Mouse (Mus musculus) layer of hippocampus, adult 9-11 months (tissue): ENCODE measurements at regions not wholly inside any gene's neighbourhood (a gene's known extent, or its start where the extent isn't known, plus 50 kb on each side); places are given as distances from the start of the nearest gene placed in this dataset.

Source experiments
- DNase-seq: peaks from one replicate; pipeline ENCODE4 v3.0.0; 2022

DNA sequence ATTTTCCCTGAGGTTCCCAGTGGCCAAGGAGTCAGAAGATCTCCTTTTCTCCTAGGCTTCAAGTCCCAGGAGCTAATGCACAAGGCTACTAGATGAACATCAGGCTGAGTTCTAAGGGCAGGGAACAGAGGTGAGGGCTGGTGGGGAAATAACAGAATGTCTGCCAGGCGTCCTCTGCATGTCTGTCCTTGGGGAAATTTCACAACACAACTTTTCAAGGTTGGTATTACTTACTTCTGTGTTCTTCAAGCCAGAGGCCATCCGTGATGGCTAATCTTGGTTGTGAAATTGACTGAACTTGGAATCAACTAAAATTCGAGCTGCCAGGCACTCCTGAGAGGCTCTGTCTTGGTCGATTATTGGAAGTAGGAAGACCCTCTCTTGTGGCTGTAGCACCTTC is 416.6 kb downstream of the Vrk1 start:
- no peak for DNase-seq

DNA sequence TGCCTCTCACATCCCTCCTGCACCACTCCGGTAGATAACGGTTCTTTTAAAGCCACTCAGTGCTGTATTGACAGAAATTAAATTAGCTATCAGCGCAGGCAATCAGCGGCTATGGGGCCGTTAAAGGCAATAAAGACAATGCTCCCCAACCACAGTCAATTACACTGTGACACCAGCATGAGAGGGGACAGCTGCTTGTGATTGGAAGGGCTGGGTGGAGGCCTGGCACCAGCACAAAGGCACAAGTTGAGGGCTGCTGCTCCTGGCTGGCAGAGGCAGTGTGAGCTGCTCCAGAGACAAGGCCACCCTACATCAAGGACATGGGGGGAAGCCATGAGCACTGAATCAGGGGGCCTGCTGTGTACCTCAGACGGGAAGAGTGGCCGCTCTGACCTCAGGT is 420.0 kb downstream of the Vrk1 start:
- no peak for DNase-seq

DNA sequence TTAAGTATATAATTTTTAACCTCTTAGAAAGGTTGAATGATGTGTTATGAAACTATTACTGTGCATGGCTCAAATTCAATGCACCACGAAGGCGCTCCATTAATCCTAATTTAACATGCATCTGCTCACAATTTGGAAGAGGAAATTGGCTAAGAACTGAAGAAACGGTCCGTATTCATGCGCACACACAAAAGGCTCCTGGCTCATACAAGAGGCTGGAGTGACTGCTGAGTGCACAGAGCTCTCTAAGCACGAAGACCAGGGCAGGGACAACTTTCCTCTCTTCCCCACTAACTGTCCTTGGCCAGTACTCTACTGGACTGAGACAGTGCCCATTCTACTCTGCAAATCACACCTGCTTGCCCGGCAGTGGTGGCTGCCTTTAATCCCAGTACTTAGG is 435.1 kb downstream of the Vrk1 start:
- no peak for DNase-seq

DNA sequence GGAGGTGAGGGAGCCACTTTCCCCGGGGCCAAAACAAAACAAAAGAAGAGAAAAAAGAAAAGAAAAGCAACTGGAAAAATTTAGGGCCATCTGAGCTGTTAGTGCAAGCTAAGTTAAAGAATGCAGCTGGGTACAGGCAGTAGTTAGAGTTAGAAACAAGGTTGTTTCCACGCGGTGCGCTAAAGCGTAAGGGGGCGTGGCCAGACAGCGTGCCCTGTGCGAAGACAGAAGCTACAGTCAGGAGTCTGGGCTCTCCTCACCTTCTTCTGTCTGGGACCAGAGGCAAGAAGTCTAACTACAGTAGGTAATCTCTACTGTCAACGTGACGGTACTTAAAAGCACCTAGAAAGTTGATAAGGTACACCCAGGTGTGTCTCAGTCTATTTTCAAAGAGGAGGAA is 435.9 kb downstream of the Vrk1 start:
- no peak for DNase-seq

DNA sequence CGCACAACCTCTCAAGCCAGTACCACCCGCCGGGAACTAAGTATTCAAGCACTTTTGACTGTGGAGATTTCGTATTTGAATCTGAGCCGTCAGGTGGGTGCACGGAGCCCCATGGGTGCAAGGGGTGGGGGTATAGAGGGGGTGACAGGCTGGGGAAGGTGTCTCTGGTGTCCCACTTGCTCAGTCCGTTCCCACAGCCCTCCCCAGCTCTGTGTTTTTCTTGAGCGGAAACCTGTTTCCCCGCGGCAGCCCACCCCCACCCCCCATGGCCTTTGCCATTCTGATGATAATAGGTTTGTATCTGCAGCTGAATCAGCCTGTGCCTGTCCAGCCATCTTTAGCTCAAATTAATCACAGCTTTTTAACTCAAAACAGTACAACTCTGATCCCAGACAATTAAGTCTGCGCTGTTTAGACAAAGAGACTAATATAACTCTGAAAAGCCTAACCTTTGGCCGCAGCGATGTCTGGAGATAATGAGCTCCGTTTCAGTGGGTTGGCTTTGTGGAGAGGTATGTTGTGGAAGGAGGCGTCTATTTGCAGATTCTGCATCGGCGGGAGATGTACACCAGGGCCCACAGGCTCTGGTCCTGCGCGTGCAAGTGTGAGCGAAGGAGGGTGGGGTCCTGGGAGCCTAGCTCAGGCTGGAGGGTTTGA is 437.0 kb downstream of the Vrk1 start:
- no peak for DNase-seq

DNA sequence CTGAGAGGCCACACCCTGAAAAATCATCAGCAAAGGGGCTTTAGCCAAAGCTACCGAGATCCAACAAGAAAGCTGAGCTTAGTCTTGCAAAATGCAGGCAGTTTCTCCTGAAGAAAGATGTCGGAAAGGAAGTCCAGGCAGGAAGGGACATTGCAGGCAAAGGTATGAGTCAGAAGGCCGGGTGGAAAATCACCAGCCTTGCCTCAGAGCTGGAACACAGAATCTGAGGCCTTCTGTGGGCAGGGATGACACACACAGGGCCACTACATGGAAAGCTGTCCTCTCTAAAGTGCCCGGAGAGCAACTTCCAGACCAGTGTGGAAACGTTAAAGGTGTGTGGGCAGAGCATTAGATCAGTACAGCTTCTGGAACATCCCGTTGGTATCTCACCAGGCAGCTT is 438.5 kb downstream of the Vrk1 start:
- no peak for DNase-seq

DNA sequence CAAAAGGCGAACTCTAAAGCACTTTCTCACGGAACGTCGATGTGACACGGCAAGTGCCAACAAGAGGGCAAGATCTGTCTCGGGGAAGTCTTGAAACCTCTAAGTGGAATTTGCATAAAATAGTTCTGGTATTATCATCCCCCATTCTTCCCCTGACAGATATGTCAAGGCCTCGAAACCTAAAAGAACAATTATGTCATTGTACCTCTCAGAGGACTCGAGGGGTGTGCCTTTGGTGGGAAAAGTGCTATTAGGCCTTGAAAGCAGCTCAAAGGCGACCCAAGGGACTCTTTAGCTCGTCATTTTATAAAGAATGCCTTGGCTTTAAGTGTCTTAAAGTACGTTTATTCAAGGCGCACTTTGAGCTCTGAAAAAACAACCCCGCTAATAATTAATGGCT is 443.5 kb downstream of the Vrk1 start:
- no peak for DNase-seq

DNA sequence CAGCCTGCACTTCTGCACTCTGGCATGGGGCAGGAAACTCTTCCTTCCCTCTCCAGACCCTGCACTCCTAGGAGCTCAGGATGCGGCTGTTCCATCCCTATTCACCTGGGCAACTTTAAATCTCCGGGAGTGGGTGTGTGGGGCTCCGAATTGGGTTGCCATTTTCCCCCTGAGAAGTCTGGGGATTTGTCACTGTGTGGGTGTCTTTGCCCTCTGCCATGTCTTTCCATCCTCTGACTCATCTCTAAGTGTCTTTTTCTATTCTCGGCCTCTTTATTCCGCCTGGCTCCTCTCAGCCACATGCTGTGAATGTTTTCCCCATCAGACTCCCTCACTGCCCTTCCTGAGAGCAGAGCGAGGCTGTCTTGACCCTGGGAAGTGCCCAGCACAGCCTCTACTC is 448.2 kb downstream of the Vrk1 start:
- DNase-seq = no peak

DNA sequence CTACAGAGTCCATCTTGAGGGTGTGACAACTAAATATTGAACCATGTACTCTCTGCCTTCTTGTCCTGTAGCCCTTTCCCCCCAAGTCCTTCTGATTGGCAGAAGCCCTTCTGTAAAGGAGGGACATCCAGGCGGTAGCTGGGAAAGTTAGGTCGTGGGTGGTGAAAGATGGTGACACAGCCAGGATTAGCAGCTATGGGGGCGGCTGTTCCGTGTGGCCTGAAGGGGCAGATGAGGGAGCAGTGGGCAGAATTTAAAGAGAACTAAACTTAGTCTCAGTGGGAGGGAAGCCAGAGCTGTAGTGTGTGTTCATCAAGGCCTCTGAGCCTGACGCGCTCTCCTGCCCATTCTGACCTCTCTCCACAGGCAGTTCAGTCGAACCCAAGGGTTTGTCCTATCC is 450.6 kb downstream of the Vrk1 start:
- no peak for DNase-seq

DNA sequence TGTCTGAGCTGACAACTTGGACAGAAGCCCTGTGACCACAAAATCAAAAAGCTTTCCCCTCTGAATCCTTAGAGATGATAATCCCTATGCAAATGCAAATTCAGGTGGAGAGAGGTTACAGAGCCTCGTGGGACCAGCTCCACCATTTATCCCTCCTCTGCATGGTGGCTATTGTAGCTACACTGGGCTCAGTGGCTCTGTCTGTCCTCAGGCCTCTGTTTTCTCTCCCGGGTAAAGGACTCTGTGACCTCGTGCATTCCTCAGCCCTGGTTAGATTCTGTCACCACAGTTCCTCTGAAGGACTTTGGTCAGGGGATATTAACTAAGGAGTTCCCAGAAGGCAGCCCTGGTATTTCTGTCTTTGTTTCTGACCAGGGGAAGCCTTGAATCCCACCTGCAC is 452.3 kb downstream of the Vrk1 start:
- DNase-seq = no peak

DNA sequence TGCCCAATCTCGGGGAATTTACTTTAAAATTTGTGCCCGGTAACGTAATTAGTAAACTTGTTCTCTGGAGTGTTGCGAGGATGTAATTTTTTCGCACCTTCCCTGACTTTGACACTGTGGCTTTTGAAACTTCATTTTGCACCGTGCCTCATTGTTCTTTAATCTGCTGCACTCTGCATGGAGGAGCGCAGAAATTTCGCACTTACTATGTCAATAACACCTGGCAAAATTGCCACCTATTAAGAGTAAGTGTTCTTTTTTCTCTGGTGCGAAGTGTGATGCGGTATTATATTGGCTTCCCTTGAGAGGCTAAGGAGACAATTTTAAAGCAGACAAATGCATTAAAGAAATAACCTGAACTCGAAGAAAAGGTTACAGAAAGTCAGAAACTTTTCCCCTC is 454.7 kb downstream of the Vrk1 start:
- DNase-seq = no peak

DNA sequence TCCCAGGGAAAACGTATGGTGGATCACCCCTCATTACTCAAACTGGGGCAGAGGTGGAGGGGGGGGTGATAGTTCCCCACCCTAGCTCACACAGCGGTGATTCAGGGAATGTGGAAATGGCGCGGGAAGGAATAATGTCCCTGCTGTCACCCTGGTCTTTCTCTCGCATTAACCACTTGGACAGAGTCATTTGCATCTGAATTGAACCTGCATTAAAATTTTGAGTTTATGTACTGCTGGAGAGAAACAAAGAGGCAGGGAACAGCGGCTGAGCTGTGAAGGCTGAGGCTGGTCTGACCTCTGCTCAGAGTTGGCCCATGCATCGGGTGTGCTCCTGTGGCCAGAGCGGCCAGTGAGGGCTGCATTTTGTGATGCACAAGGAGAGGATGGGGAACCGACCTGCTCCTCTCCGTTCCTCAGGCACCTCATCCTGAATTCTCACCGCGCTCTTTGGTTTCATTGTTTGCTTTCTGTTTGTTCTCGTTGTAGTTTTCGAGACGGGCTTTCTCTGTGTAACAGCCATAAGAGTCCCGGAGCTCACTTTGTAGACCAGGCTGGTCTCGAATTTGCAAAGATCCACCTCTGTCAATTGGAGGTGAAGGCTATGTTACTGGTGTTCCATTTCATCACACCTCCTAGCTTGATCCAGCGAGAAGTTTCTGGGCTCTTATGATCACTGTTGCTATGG is 458.3 kb downstream of the Vrk1 start:
- DNase-seq = no peak

DNA sequence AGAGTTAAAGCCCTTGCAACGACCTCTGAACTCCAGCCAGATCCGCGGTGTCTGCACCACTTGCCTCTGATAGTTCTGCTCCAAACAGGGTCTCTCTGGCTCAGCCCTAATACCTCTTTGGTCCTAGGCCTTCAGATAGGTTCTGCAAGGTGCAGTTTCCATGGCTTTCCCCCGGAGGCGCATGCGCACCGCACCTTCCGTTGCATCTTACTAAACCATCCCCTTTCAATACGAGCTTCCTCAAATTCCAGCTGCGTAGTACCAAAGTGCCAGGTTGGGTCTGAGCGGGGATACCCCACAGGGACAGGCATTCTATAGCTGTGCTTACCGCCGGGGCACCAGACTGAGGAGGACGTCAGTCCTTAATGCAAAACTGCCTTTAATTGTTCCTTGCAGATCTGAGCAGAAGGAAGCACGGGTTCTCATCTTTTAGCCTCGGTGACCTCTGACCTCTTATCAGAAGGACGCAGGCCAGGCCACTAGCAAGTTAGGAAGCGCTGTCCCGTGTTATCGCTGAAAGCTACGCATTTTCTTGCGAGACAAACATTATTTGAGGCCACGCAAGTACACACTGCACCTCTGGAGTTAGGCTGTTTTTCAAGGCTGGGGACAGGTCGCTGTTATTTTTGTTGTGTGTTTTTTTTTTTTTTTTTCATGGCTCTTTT is 464.6 kb downstream of the Vrk1 start:
- peak; percentile 24 for DNase-seq

DNA sequence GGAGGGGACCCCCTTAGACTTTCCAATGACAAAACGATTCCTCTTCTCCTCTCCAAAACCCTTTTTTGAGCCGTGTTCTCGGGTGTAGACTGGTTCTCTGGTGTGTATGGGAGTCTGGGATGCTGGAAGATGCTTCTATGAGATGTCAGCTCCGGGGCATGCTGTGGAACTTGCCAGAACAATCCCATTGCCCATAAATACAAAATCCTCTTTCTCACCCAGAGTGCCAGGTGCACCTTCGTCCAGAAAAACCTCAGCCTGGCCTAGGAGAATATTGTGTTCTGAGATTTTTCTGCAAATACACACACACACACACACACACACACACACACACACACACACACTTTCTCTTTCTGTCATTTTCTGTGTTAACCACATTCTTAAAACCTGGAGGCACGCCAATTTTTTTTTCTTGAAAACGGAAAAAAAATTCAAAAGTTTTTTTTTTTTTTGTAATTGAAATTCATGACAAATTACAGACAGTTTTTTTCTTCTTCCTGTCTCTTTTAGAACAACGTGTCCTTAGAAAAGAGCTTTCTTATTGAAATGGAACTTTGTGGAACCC is 465.5 kb downstream of the Vrk1 start:
- no peak for DNase-seq

DNA sequence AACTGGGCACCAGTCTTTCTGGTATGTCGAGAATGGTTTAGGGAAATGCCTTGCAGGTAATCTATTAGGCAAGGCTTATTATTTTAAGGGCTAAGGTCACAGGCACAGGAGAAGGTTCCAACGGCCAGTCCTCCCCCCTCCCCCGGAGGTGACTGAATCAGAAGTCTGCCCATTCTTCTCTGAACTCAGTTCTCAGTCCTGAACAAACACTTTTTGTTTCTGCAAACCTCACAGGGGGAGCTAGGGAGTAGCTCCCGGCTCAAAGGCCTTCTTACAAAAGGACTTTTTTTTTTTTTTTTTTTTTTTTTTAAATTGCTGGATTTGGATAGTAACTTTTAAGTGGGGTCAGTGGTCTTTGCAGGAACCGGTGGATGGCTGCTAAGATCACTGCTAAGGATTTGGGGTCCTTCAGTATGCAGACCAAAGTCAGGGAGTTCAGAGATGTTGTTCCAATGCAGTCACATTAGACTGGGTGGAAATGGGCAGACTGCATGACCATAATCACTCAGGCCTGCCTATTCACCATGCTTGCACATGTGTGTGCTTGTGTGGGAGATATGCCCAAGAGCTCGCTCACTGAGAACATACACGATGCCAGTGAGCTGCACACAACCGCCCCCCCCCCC is 467.1 kb downstream of the Vrk1 start:
- no peak for DNase-seq

DNA sequence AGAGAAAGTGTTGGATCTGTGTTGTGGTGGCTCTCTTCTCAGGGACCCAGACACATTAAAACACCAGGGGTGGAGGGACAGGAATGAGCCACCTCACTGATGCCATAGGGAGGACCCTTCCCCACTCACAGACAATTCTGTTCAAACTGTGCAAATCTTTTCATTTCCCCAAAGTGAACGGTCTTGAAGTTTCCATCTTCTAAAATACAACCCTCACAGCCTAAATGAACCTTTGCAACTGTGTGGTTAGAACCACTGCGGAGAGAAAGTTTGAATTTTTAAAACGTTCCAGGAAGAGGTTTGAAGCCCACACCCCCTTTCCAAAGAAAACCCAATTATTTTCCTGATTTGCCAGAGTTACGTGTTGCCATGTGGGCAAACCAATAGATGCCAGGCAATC is 467.7 kb downstream of the Vrk1 start:
- DNase-seq = no peak

DNA sequence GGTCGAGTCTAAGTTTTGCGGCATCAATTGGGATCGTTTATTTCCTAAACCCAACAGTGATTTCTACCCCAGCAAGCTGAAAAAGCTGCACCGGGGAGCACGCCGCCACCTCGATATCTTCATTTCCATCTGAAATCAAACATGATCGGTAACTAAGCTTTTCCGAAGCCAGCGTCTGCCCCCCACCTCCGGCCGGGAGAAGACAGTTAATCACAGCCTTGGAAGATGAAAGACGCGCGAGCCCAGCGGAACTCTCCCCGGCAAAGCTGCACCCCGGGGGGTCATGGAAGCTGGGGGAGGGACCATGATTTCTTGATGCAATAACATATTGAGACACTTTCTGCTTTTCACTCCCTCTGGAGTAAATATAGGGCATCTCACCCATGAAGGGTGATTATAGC is 468.4 kb downstream of the Vrk1 start:
- no peak for DNase-seq

DNA sequence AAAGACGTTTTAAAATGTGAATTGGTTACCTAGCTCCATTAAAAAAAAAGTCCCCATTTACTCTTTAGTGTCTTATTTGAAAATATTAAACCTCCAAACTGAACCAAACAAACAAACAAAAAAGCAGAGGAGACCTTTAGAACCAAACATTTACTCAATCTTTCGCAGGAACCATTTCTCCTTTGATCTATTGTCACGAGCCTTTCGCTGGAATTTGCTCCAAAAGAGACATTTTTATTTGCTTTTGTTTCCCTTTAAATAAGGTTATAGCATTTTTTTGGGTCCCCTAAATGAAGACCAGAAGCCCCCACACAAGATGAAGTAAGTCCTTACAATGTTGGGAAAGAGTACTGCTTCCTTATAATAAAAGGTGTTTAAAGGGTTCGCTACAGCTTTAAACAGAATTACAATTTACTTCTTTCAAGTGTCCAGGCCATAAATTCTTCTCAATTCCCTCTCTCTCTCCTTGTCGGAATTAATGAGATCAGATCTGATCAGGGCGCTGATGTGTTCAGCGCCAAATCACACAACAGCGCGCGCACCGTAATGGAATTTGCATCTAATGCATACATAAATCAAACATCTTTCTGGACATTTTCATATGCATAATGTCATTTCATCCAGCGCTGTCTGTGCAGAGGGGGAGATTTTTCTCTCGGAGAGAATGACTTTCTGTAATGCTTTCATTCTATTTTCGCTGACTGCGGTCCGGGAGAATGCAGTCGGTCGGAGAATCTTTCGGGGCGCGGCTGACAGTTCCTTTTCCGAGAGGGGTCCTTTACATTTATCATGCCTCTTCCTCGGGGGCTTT is 469.2 kb downstream of the Vrk1 start:
- no peak for DNase-seq

DNA sequence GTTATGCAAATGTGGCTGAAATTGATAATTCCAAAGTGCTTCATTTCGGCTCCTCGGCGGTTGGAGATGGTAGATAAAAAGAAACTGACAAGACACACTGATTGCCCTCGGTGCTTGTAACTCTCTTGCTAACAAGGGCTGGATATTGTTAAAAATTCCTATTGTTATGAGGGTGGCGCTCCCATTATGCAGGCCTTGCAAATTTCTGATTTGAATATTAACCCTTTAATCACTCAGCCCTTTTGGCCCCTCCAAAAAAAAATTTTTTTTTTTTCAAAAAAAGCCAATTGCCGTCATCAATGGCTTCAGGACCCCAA is 469.8 kb downstream of the Vrk1 start:
- DNase-seq = no peak

DNA sequence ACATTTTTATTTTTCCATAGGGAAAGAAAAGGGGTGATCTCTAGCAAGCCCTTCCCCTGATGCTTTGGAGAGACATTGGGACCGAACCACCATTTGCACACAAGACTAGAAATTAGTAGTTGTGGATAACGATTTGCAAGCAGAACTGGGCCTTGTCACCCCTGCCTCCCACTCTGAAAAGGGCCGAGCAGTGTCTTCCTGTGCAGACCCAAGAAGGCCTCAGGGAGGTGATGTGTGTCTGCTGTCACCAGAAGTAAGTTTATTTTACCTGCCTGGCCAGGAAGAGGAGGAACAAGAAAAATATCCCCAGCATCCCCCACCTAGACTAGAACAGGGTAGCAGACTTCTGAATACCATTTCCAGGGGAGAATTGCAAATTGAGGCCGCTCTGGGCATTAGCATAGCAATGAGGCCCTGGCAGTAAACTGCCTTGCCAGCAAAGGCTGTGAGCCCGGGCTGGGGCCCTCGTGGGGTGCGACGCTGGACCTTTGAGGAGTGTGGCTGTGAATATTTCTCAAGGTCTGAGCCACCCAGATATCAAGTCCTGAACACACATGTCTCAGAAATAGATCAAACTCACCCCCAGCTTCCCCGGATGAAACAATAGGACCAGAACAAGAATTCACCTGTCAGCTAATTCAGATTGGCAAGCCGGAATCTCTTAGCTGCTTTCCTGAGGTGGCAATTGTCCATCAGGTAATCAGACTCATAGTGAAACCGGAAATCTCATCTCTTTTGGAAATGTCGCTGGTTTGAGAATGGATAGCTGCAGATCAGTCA is 470.4 kb downstream of the Vrk1 start:
- no peak for DNase-seq

DNA sequence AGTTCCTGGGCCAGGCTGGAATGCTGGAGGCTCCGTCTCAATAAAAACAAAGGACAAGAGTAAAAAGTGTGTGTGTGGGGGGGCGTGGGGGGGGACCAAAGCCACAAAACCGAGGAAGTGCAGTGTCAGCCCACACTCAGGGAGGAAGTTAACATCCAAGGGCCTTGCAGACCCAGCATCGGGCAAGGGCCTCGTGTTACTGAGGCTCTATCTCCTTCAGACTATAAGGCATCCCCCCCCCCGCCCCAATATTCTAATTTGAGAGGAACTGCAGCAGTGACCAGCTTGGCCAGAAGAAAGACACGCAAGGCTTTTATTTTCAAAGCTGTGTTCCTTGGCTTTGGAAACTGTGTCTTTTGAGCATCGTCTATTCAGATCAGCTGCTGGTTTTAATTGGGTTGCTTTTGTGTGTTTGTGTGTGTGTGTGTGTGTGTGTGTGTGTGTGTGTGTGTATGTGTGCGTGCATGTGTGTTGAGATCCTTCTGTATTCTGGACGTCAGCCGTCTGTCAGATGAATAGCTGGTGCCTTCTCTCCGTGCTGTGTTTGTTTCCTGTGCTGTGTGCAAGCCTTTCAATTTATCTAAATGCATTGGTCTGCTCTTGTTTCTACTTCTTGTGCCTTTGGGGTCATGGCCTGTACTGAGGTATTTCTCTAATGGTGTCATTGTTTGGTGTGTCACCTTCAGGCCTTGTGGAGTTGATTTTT is 491.7 kb downstream of the Vrk1 start:
- DNase-seq = no peak

DNA sequence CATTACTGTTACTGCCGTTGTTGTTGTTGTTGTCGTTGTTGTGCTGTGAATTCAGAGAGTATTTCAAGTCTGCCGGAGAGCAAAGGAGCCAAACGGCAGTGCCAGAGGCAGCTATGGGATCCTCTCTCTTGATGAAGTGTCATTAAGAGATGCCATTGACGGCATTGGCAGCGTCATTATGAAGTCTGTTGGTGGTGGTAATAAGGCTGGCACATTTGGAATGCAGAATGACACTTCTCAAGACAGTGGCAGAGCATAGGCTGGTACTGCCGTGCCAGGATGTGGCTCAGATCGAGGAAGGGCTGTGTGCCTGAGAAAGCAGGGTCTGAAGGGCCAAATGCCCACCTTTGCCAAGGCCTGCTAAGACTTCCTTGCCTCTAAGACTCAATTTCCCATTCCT is 494.3 kb downstream of the Vrk1 start:
- DNase-seq = no peak
